Mouse (Mus musculus): ENCODE data around the gene Gm28635. TPM values are rescaled to one million over a fixed set of nuclear protein-coding genes. Genes with fewer than 3 reads are reported as not detected.

Gene Gm28635
- polyA plus RNA-seq, 1 experiment from 2014 or later, result not detected

GRCm38 (mm10) chr2:84649674-84650073 lies 28.2 kb downstream of the Gm28635 start:
- Histone ChIP-seq H3K9ac (replicated peaks) (peak overlapping the region; percentile 79), H3K9me3 (no peaks in the 10 kb centered on the region), H3K4me3 (peak overlapping the region; percentile 63), H3K27ac (replicated peaks) (peak overlapping the region; percentile 97), H3K4me1 (peaks cover 29% of the 10 kb centered on the region), H3K36me3 (no peaks in the 10 kb centered on the region), H3K27me3 (no peaks in the 10 kb centered on the region), H3K4me2 (replicated peaks) (peak overlapping the region; percentile 82)
- no peak for ATAC-seq (replicated peaks)
- WGBS, result 1% methylated on average over 10 of the region's 10 CpGs

- Histone ChIP-seq H3K27ac (replicated peaks) (peak overlapping the region; percentile 38), H3K36me3 (no peaks in the 10 kb centered on the region), H3K4me3 (peak overlapping the region; percentile 63), H3K9me3 (no peaks in the 10 kb centered on the region), H3K9ac (replicated peaks) (peak overlapping the region; percentile 79), H3K4me1 (peaks cover 29% of the 10 kb centered on the region), H3K4me2 (replicated peaks) (peak overlapping the region; percentile 82), H3K27me3 (no peaks in the 10 kb centered on the region)
- 21% methylated on average over 6 of the region's 6 CpGs for WGBS
- ATAC-seq (replicated peaks), result no peak
Measured at GRCm38 (mm10) chr2:84648369-84648768, 29.5 kb downstream of the Gm28635 start.

- Histone ChIP-seq H3K36me3 (no peaks in the 10 kb centered on the region), H3K4me3 (peak overlapping the region; percentile 63), H3K9me3 (no peaks in the 10 kb centered on the region), H3K9ac (replicated peaks) (no peak overlapping the region), H3K27me3 (no peaks in the 10 kb centered on the region), H3K4me2 (replicated peaks) (peak overlapping the region; percentile 82), H3K4me1 (peaks cover 31% of the 10 kb centered on the region), H3K27ac (replicated peaks) (no peak overlapping the region)
- no peak for ATAC-seq (replicated peaks)
- WGBS, result 95% methylated on average over 6 of the region's 6 CpGs
Measured at GRCm38 (mm10) chr2:84647051-84647568, 30.7 kb downstream of the Gm28635 start.

- WGBS, result 87% methylated on average over 1 of the region's 1 CpGs
- Histone ChIP-seq H3K9ac (replicated peaks) (no peak overlapping the region), H3K4me2 (replicated peaks) (no peak overlapping the region), H3K9me3 (no peaks in the 10 kb centered on the region), H3K4me1 (peaks cover 25% of the 10 kb centered on the region), H3K36me3 (no peaks in the 10 kb centered on the region), H3K4me3 (no peak overlapping the region), H3K27ac (replicated peaks) (no peak overlapping the region), H3K27me3 (no peaks in the 10 kb centered on the region)
- ATAC-seq (replicated peaks), result no peak
Measured at GRCm38 (mm10) chr2:84646138-84646537, 31.7 kb downstream of the Gm28635 start.

- H3K4me3 ChIP-seq, result no peak overlapping the region
- no peak for ATAC-seq (replicated peaks)
- H3K9ac ChIP-seq (replicated peaks), result no peak overlapping the region
- H3K27me3 ChIP-seq, result no peaks in the 10 kb centered on the region
- H3K4me1 ChIP-seq, result peaks cover 33% of the 10 kb centered on the region
- H3K9me3 ChIP-seq, result no peaks in the 10 kb centered on the region
- no peak overlapping the region for H3K4me2 ChIP-seq (replicated peaks)
- no peak overlapping the region for H3K27ac ChIP-seq (replicated peaks)
- no peaks in the 10 kb centered on the region for H3K36me3 ChIP-seq
Measured at GRCm38 (mm10) chr2:84640833-84641232, 37.0 kb downstream of the Gm28635 start.

- Histone ChIP-seq H3K9me3 (no peaks in the 10 kb centered on the region), H3K4me1 (peaks cover 52% of the 10 kb centered on the region), H3K9ac (replicated peaks) (no peak overlapping the region), H3K27me3 (no peaks in the 10 kb centered on the region), H3K36me3 (no peaks in the 10 kb centered on the region), H3K27ac (replicated peaks) (0 out of 2 replicates have a peak overlapping the region, but pooled peaks have one; percentile 1), H3K4me2 (replicated peaks) (no peak overlapping the region), H3K4me3 (no peak overlapping the region)
- 71% methylated on average over 5 of the region's 5 CpGs for WGBS
- no peak for ATAC-seq (replicated peaks)
Measured at GRCm38 (mm10) chr2:84638428-84639220, 39.2 kb downstream of the Gm28635 start.

- Histone ChIP-seq H3K9ac (replicated peaks) (no peak overlapping the region), H3K27me3 (no peaks in the 10 kb centered on the region), H3K27ac (replicated peaks) (peak overlapping the region; percentile 24; the same call in 1 of the 2 replicates), H3K36me3 (no peaks in the 10 kb centered on the region), H3K4me2 (replicated peaks) (no peak overlapping the region), H3K4me1 (peaks cover 50% of the 10 kb centered on the region), H3K9me3 (no peaks in the 10 kb centered on the region), H3K4me3 (no peak overlapping the region)
- no peak for ATAC-seq (replicated peaks)
- WGBS, result 38% methylated on average over 7 of the region's 7 CpGs
Measured at GRCm38 (mm10) chr2:84637452-84638165, 40.2 kb downstream of the Gm28635 start.

- ATAC-seq (replicated peaks), result no peak
- H3K4me1 ChIP-seq, result peaks cover 50% of the 10 kb centered on the region
- H3K27me3 ChIP-seq, result no peaks in the 10 kb centered on the region
Measured at GRCm38 (mm10) chr2:84636231-84636741, 41.6 kb downstream of the Gm28635 start.

GRCm38 (mm10) chr2:84635611-84636010 lies 42.2 kb downstream of the Gm28635 start:
- H3K9ac ChIP-seq (replicated peaks), result no peak overlapping the region; the same call in 1 of the 2 replicates
- ATAC-seq (replicated peaks), result peak; percentile 95
- H3K27ac ChIP-seq (replicated peaks), result peak overlapping the region; percentile 85
- no peak overlapping the region for H3K4me3 ChIP-seq
- 0% methylated on average over 2 of the region's 2 CpGs for WGBS
- H3K4me1 ChIP-seq, result peaks cover 50% of the 10 kb centered on the region
- no peaks in the 10 kb centered on the region for H3K36me3 ChIP-seq
- peak overlapping the region; percentile 18; the same call in 1 of the 2 replicates for H3K4me2 ChIP-seq (replicated peaks)
- no peaks in the 10 kb centered on the region for H3K27me3 ChIP-seq
- H3K9me3 ChIP-seq, result no peaks in the 10 kb centered on the region

More at GRCm38 (mm10) chr2:84636231-84636741, 41.6 kb downstream of the Gm28635 start:
- H3K9me3 ChIP-seq, result no peaks in the 10 kb centered on the region
- no peaks in the 10 kb centered on the region for H3K36me3 ChIP-seq
- WGBS, result 39% methylated on average over 8 of the region's 8 CpGs
- H3K4me2 ChIP-seq (replicated peaks), result 0 out of 2 replicates have a peak overlapping the region, but pooled peaks have one; percentile 18
- peak overlapping the region; percentile 85 for H3K27ac ChIP-seq (replicated peaks)
- H3K9ac ChIP-seq (replicated peaks), result no peak overlapping the region
- no peak overlapping the region for H3K4me3 ChIP-seq

- H3K36me3 ChIP-seq, result no peaks in the 10 kb centered on the region
- no peak overlapping the region; the same call in 1 of the 2 replicates for H3K9ac ChIP-seq (replicated peaks)
- H3K27me3 ChIP-seq, result no peaks in the 10 kb centered on the region
- no peaks in the 10 kb centered on the region for H3K9me3 ChIP-seq
- H3K4me2 ChIP-seq (replicated peaks), result no peak overlapping the region
- H3K27ac ChIP-seq (replicated peaks), result peak overlapping the region; percentile 85
- no peak overlapping the region for H3K4me3 ChIP-seq
- WGBS, result 29% methylated on average over 4 of the region's 4 CpGs
- peaks cover 50% of the 10 kb centered on the region for H3K4me1 ChIP-seq
- ATAC-seq (replicated peaks), result peak; percentile 33
Measured at GRCm38 (mm10) chr2:84634934-84635482, 42.8 kb downstream of the Gm28635 start.

- no peak for ATAC-seq (replicated peaks)
- H3K27ac ChIP-seq (replicated peaks), result no peak overlapping the region
- peaks cover 50% of the 10 kb centered on the region for H3K4me1 ChIP-seq
- H3K4me2 ChIP-seq (replicated peaks), result no peak overlapping the region
- no peaks in the 10 kb centered on the region for H3K36me3 ChIP-seq
- H3K9me3 ChIP-seq, result no peaks in the 10 kb centered on the region
- 80% methylated on average over 4 of the region's 4 CpGs for WGBS
- no peak overlapping the region for H3K4me3 ChIP-seq
- no peak overlapping the region for H3K9ac ChIP-seq (replicated peaks)
- H3K27me3 ChIP-seq, result no peaks in the 10 kb centered on the region
Measured at GRCm38 (mm10) chr2:84634006-84634405, 43.8 kb downstream of the Gm28635 start.
